ENCODE assay signal across 25 mouse cellular contexts in the genomic region with DNA sequence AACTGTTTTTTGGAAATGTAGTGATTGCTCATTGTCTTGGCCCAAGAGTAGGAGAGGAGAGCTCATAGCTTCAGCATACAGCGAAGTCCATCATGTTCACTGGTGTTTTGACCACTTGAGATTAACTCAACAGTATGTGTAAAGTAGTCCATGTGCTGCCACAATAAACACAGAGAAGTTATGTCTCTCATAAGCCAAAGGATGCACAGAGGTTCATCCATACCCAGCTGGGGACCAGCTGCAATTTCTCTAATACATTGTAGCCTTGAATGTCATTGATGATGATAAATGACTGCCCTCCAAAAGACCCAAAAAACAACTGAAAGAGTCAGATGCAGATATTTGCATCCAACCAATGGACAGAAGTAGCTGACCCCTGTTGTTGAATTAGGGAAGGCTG.
DNase-seq lines count a peak whose midpoint lies in the region; ATAC-seq and TF ChIP-seq lines count a peak whose summit lies in the region.
"Had no signal": no experiment of that assay in that cellular context is flagged by ENCODE, and none has a peak within 500 bp of the region (broad histone marks: within the 10 kb centered on the region; RNA-seq: fewer than 3 reads in every experiment).

No protein-coding gene starts in this region.

- TF ChIP-seq CTCF in intestine, postnatal 0 days (IDR thresholded peaks at IDR 0.05; ENCODE audit: low read depth): no peak
- TF ChIP-seq CTCF in kidney, postnatal 0 days (IDR thresholded peaks at IDR 0.05; ENCODE audit: low read depth): no peak

- no peak overlapping the region for H3K4me3 ChIP-seq in intestine, embryonic 15.5 days (replicated peaks)
- no peak overlapping the region for H3K4me3 ChIP-seq in intestine, postnatal 0 days (ENCODE audit: low read depth, low read length)
- H3K4me3 ChIP-seq in kidney, postnatal 0 days (replicated peaks; ENCODE audit: low read depth, low read length): no peak overlapping the region
- H3K4me3 ChIP-seq: embryonic facial prominence, embryonic 10.5 days; embryonic facial prominence, embryonic 12.5 days; forebrain, embryonic 13.5 days; forebrain, embryonic 15.5 days had no signal

- H3K4me2 ChIP-seq in intestine, embryonic 15.5 days (replicated peaks): no peak overlapping the region
- H3K4me2 ChIP-seq in intestine, postnatal 0 days (replicated peaks; ENCODE audit: low read depth): no peak overlapping the region
- H3K4me2 ChIP-seq in kidney, postnatal 0 days (ENCODE audit: low read length): no peak overlapping the region
- H3K4me2 ChIP-seq: embryonic facial prominence, embryonic 12.5 days; forebrain, embryonic 13.5 days; forebrain, embryonic 15.5 days had no signal

- no peaks in the 10 kb centered on the region for H3K36me3 ChIP-seq in intestine, embryonic 15.5 days
- no peaks in the 10 kb centered on the region for H3K36me3 ChIP-seq in intestine, postnatal 0 days (ENCODE audit: control insufficient read depth, insufficient read depth)
- no peaks in the 10 kb centered on the region for H3K36me3 ChIP-seq in kidney, postnatal 0 days (ENCODE audit: insufficient read depth, low read length)
- H3K36me3 ChIP-seq: embryonic facial prominence, embryonic 10.5 days; embryonic facial prominence, embryonic 12.5 days; forebrain, embryonic 15.5 days; G1E had no signal

- peak; percentile 1 for DNase-seq in embryo, embryonic 11 days
- DNase-seq in embryo, embryonic 9.5 days (ENCODE audit: extremely low spot score): no peak
- peak; percentile 6 for DNase-seq in kidney, postnatal 0 days (ENCODE audit: low spot score)
- no peak for DNase-seq in kidney, adult 9 months
- DNase-seq: adrenal gland, adult 8-10 months; adrenal gland, postnatal 14 days; adrenal gland, postnatal 36 days; B cell, adult 2 months; cerebellum, adult 11-12 months; cerebellum, adult 2 months; cerebellum, adult 9-10 months; cerebellum, postnatal 10 days; cerebellum, postnatal 25 days; forebrain, postnatal 0 days had no signal

- 74% methylated on average over 1 of the region's 1 CpGs for WGBS in intestine, embryonic 15.5 days
- WGBS in intestine, postnatal 0 days: 72% methylated on average over 1 of the region's 1 CpGs
- 76% methylated on average over 1 of the region's 1 CpGs for WGBS in kidney, postnatal 0 days

- no peaks in the 10 kb centered on the region for H3K4me1 ChIP-seq in intestine, embryonic 15.5 days (replicated peaks)
- H3K4me1 ChIP-seq in intestine, postnatal 0 days (replicated peaks; ENCODE audit: control insufficient read depth, insufficient read depth, low read length): no peaks in the 10 kb centered on the region
- H3K4me1 ChIP-seq in kidney, postnatal 0 days (replicated peaks; ENCODE audit: insufficient read depth, low read length): no peaks in the 10 kb centered on the region
- H3K4me1 ChIP-seq: embryonic facial prominence, embryonic 10.5 days; embryonic facial prominence, embryonic 12.5 days; forebrain, embryonic 13.5 days; forebrain, embryonic 15.5 days had no signal

- no peak overlapping the region for H3K27ac ChIP-seq in intestine, embryonic 15.5 days
- H3K27ac ChIP-seq in intestine, postnatal 0 days (ENCODE audit: low read depth, low read length): no peak overlapping the region
- no peak overlapping the region for H3K27ac ChIP-seq in kidney, postnatal 0 days
- H3K27ac ChIP-seq: embryonic facial prominence, embryonic 10.5 days; embryonic facial prominence, embryonic 12.5 days; forebrain, embryonic 13.5 days; forebrain, embryonic 15.5 days had no signal

- ATAC-seq in intestine, embryonic 15.5 days: peak; percentile 23; the same call in 1 of the 2 replicates
- no peak for ATAC-seq in intestine, postnatal 0 days
- no peak for ATAC-seq in kidney, postnatal 0 days (replicated peaks; ENCODE audit: low FRiP score, low read depth)
- ATAC-seq: activated CD4-positive, CD25-positive, alpha-beta regulatory T cell, adult 4 months; CD4-positive, CD25-positive, alpha-beta regulatory T cell, adult 4 months; forebrain, embryonic 13.5 days; forebrain, embryonic 15.5 days; forebrain, postnatal 0 days; Patski had no signal

- no peak overlapping the region for H3K9ac ChIP-seq in intestine, embryonic 15.5 days
- H3K9ac ChIP-seq in intestine, postnatal 0 days (ENCODE audit: low read depth, low read length): no peak overlapping the region
- no peak overlapping the region for H3K9ac ChIP-seq in kidney, postnatal 0 days (ENCODE audit: low read depth, low read length)
- H3K9ac ChIP-seq: embryonic facial prominence, embryonic 12.5 days; forebrain, embryonic 13.5 days; forebrain, embryonic 15.5 days; forebrain, postnatal 0 days had no signal

- H3K9me3 ChIP-seq in intestine, embryonic 15.5 days: no peaks in the 10 kb centered on the region
- no peaks in the 10 kb centered on the region for H3K9me3 ChIP-seq in intestine, postnatal 0 days (ENCODE audit: control insufficient read depth)
- no peaks in the 10 kb centered on the region for H3K9me3 ChIP-seq in kidney, postnatal 0 days (replicated peaks; ENCODE audit: low read length)
- H3K9me3 ChIP-seq: embryonic facial prominence, embryonic 10.5 days; embryonic facial prominence, embryonic 12.5 days; forebrain, embryonic 13.5 days; forebrain, embryonic 15.5 days; G1E had no signal

- H3K27me3 ChIP-seq in intestine, embryonic 15.5 days (replicated peaks): no peaks in the 10 kb centered on the region
- H3K27me3 ChIP-seq in intestine, postnatal 0 days (replicated peaks; ENCODE audit: control insufficient read depth, insufficient read depth, low read length): no peaks in the 10 kb centered on the region
- H3K27me3 ChIP-seq in kidney, postnatal 0 days (ENCODE audit: insufficient read depth, low read length): no peaks in the 10 kb centered on the region
- H3K27me3 ChIP-seq: CH12.LX; embryonic facial prominence, embryonic 12.5 days; forebrain, embryonic 13.5 days; forebrain, embryonic 15.5 days had no signal

Comparison
In these comparisons a context has a peak if more than half of its experiments do, and no peak if none do; other contexts are left out.
1. DNase-seq: peak in embryo, embryonic 11 days (single experiment) and kidney, postnatal 0 days (single experiment); none in embryo, embryonic 9.5 days (single experiment) and kidney, adult 9 months (single experiment).